Comparison of ENCODE assay signal across 8 mouse cellular contexts in genomic region chr7:144554123-144554472, GRCm38 (mm10). TPM values are rescaled to one million over a fixed set of nuclear protein-coding genes. Genes with fewer than 3 reads are reported as not detected.
DNase-seq lines count a peak whose midpoint lies in the region; ATAC-seq and TF ChIP-seq lines count a peak whose summit lies in the region.

No protein-coding gene starts in this region.

- no peak for TF ChIP-seq POLR2A in lung, adult 2 months (IDR thresholded peaks at IDR 0.05; ENCODE audit: borderline replicate concordance, extremely low read depth, low read depth, low read length)

- H3K4me1 ChIP-seq in lung, adult 2 months (ENCODE audit: control insufficient read depth, insufficient read depth, low read length), result peaks cover 7% of the 10 kb centered on the region
- peaks cover 28% of the 10 kb centered on the region for H3K4me1 ChIP-seq in embryonic facial prominence, embryonic 15.5 days
- peaks cover 18% of the 10 kb centered on the region for H3K4me1 ChIP-seq in intestine, embryonic 16.5 days (ENCODE audit: control insufficient read depth, insufficient read depth, low read length)
- peaks cover 19% of the 10 kb centered on the region for H3K4me1 ChIP-seq in neural tube, embryonic 12.5 days

- H3K27me3 ChIP-seq in embryonic facial prominence, embryonic 15.5 days, result no peaks in the 10 kb centered on the region
- H3K27me3 ChIP-seq in intestine, embryonic 16.5 days (replicated peaks; ENCODE audit: control insufficient read depth, insufficient read depth, low read length), result no peaks in the 10 kb centered on the region
- 0 out of 2 replicates have a peak, but pooled peaks cover 4% of the 10 kb centered on the region for H3K27me3 ChIP-seq in neural tube, embryonic 12.5 days (replicated peaks)

- DNase-seq in lung, adult 2 months, result no peak
- DNase-seq in lung, postnatal 25 days (ENCODE audit: low spot score), result no peak
- no peak for DNase-seq in adrenal gland, adult 2 months
- no peak for DNase-seq in right cerebral cortex, postnatal 4 days
- no peak for DNase-seq in gastrocnemius, adult 18-20 months (ENCODE audit: low spot score)

- peak overlapping the region; percentile 76 for H3K4me3 ChIP-seq in lung, adult 2 months (replicated peaks; ENCODE audit: extremely low read depth, low read depth, low read length)
- H3K4me3 ChIP-seq in embryonic facial prominence, embryonic 15.5 days (replicated peaks), result peak overlapping the region; percentile 96
- H3K4me3 ChIP-seq in intestine, embryonic 16.5 days (ENCODE audit: low read length), result peak overlapping the region; percentile 89
- peak overlapping the region; percentile 99 for H3K4me3 ChIP-seq in neural tube, embryonic 12.5 days

- H3K27ac ChIP-seq in embryonic facial prominence, embryonic 15.5 days (replicated peaks), result peak overlapping the region; percentile 34; the same call in 1 of the 2 replicates
- H3K27ac ChIP-seq in intestine, embryonic 16.5 days (ENCODE audit: low read length), result peak overlapping the region; percentile 46; the same call in 1 of the 2 replicates
- H3K27ac ChIP-seq in neural tube, embryonic 12.5 days, result no peak overlapping the region

- peaks cover 29% of the 10 kb centered on the region for H3K36me3 ChIP-seq in embryonic facial prominence, embryonic 15.5 days
- peaks cover 2% of the 10 kb centered on the region for H3K36me3 ChIP-seq in intestine, embryonic 16.5 days (ENCODE audit: control insufficient read depth, insufficient read depth, low read length)
- peaks cover 22% of the 10 kb centered on the region for H3K36me3 ChIP-seq in neural tube, embryonic 12.5 days

- 20% methylated on average over 8 of the region's 8 CpGs for WGBS in lung, adult 2 months
- 21% methylated on average over 8 of the region's 8 CpGs for WGBS in embryonic facial prominence, embryonic 15.5 days
- 22% methylated on average over 8 of the region's 8 CpGs for WGBS in intestine, embryonic 16.5 days
- WGBS in neural tube, embryonic 12.5 days, result 26% methylated on average over 8 of the region's 8 CpGs

- no peak for TF ChIP-seq CTCF in lung, adult 2 months (IDR thresholded peaks at IDR 0.05; ENCODE audit: insufficient read depth, low read length)

- H3K9me3 ChIP-seq in embryonic facial prominence, embryonic 15.5 days (replicated peaks), result no peaks in the 10 kb centered on the region
- no peaks in the 10 kb centered on the region for H3K9me3 ChIP-seq in intestine, embryonic 16.5 days (ENCODE audit: control insufficient read depth, low read length)
- no peaks in the 10 kb centered on the region for H3K9me3 ChIP-seq in neural tube, embryonic 12.5 days

- H3K9ac ChIP-seq in embryonic facial prominence, embryonic 15.5 days, result peak overlapping the region; percentile 98; the same call in 1 of the 2 replicates
- H3K9ac ChIP-seq in intestine, embryonic 16.5 days (ENCODE audit: low read depth, low read length), result peak overlapping the region; percentile 66
- H3K9ac ChIP-seq in neural tube, embryonic 12.5 days, result peak overlapping the region; percentile 98

- ATAC-seq in embryonic facial prominence, embryonic 15.5 days (ENCODE audit: insufficient number of reproducible peaks, low FRiP score, low TSS enrichment, low read depth), result no peak; the same call in 1 of the 2 replicates
- ATAC-seq in intestine, embryonic 16.5 days, result no peak
- peak; percentile 73 for ATAC-seq in neural tube, embryonic 12.5 days (ENCODE audit: low FRiP score, low read depth)

- H3K4me2 ChIP-seq in embryonic facial prominence, embryonic 15.5 days (replicated peaks), result peak overlapping the region; percentile 77
- H3K4me2 ChIP-seq in intestine, embryonic 16.5 days (ENCODE audit: low read depth, low read length), result peak overlapping the region; percentile 63
- H3K4me2 ChIP-seq in neural tube, embryonic 12.5 days (replicated peaks), result peak overlapping the region; percentile 84

RNA-seq across cellular contexts. Expression of gene Ppfia1, which starts 0.6 kb away (rescaled TPM):
- polyA plus RNA-seq in lung, adult 2 months (2012; rRNA removed), result 30.5 and 40.9 TPM in 2 replicates
- polyA plus RNA-seq in embryonic facial prominence, embryonic 15.5 days (2015; fragmentation: Nextera tagmentation; extraction: Ambion mirVana), result 41.2 and 42.3 TPM in 2 replicates
- polyA plus RNA-seq in intestine, embryonic 16.5 days (2015; fragmentation: Nextera tagmentation; extraction: Ambion mirVana), result 13.8 TPM in 2 replicates
- 38.6 and 43.7 TPM in 2 replicates for polyA plus RNA-seq in neural tube, embryonic 12.5 days (2016; fragmentation: Nextera tagmentation; extraction: Ambion mirVana)
- total RNA-seq in adrenal gland, adult 2 months (2021), result 10 to 100 TPM; 39.1 to 59.2 TPM
- polyA plus RNA-seq in adrenal gland, adult 2 months (2012; rRNA removed), result 29.1 and 37.1 TPM in 2 replicates
- total RNA-seq in gastrocnemius, adult 18-20 months (2021), result 10 to 100 TPM; 24.7 to 25.8 TPM

RNA-seq across cellular contexts. Expression of gene Fadd, which starts 28.2 kb away (rescaled TPM):
- 9.2 and 11.6 TPM in 2 replicates for polyA plus RNA-seq in lung, adult 2 months (2012; rRNA removed)
- polyA plus RNA-seq in embryonic facial prominence, embryonic 15.5 days (2015; fragmentation: Nextera tagmentation; extraction: Ambion mirVana), result 9.7 and 10.6 TPM in 2 replicates
- 13.8 and 13.9 TPM in 2 replicates for polyA plus RNA-seq in intestine, embryonic 16.5 days (2015; fragmentation: Nextera tagmentation; extraction: Ambion mirVana)
- polyA plus RNA-seq in neural tube, embryonic 12.5 days (2016; fragmentation: Nextera tagmentation; extraction: Ambion mirVana), result 6.4 and 7.1 TPM in 2 replicates
- 10 to 100 TPM in 1 of 2 experiments, 1 to 10 TPM in 1; 8.8 to 14.8 TPM for total RNA-seq in adrenal gland, adult 2 months (2021)
- polyA plus RNA-seq in adrenal gland, adult 2 months (2012; rRNA removed), result 13.4 and 13.9 TPM in 2 replicates
- total RNA-seq in gastrocnemius, adult 18-20 months (2021), result 1 to 10 TPM; 2.1 to 2.3 TPM
